Mouse (Mus musculus) midbrain, embryonic 14.5 days (tissue): ENCODE measurements at regions not wholly inside any gene's neighbourhood (a gene's known extent, or its start where the extent isn't known, plus 50 kb on each side); places are given as distances from the start of the nearest gene placed in this dataset. TPM values are rescaled to one million over a fixed set of nuclear protein-coding genes. Genes with fewer than 3 reads are reported as not detected.

Experiments
- ATAC-seq: fragments of 200-750 bp; cut with Nextera tagmentation; 2 replicates; pipeline ENCODE4 v1.8.0; 2017; ENCODE audit warnings: moderate number of reproducible peaks, moderate library complexity; ENCODE audit not compliant: low FRiP score, low TSS enrichment
- DNase-seq: peaks from one replicate; pipeline ENCODE4 v3.0.0-alpha.2; 2015
- H3K27ac ChIP-seq: fragments of 300-500 bp; sonication (generic); replicated peaks from 2 replicates; pipeline ENCODE4 v1.5.1; 2014; ENCODE audit warnings: mild to moderate bottlenecking, low read depth, low read length, moderate library complexity
- H3K27me3 ChIP-seq: fragments of 300-500 bp; sonication (generic); 2 replicates; pipeline ENCODE4 v1.6.1; 2014; ENCODE audit warnings: low read length, control low read depth, mixed read lengths; ENCODE audit not compliant: control insufficient read depth, insufficient read depth
- H3K36me3 ChIP-seq: fragments of 300-500 bp; sonication (generic); 2 replicates; pipeline ENCODE4 v1.6.1; 2014; ENCODE audit warnings: low read length, control low read depth; ENCODE audit not compliant: control insufficient read depth, insufficient read depth
- H3K4me1 ChIP-seq: fragments of 300-500 bp; sonication (generic); 2 replicates; pipeline ENCODE4 v1.6.1; 2014; ENCODE audit warnings: mild to moderate bottlenecking, antibody characterized with exemption, low read length, control low read depth; ENCODE audit not compliant: control insufficient read depth, insufficient read depth
- H3K4me2 ChIP-seq: fragments of 300-500 bp; sonication (generic); 2 replicates; pipeline ENCODE4 v1.6.1; 2014; ENCODE audit warnings: mild to moderate bottlenecking, low read length, moderate library complexity
- H3K4me3 ChIP-seq: fragments of 300-500 bp; sonication (generic); replicated peaks from 2 replicates; pipeline ENCODE4 v1.5.1; 2014; ENCODE audit warnings: low read depth, low read length
- H3K9ac ChIP-seq: fragments of 300-500 bp; sonication (generic); replicated peaks from 2 replicates; pipeline ENCODE4 v1.6.1; 2014; ENCODE audit warnings: mild to moderate bottlenecking, low read length, moderate library complexity
- H3K9me3 ChIP-seq: fragments of 300-500 bp; sonication (generic); 2 replicates; pipeline ENCODE4 v1.6.1; 2016; ENCODE audit warnings: low read length, control low read depth, mixed read lengths; ENCODE audit not compliant: control insufficient read depth
- WGBS: fragments of 180-500 bp; shearing (Covaris S2); extraction: QIAGEN DNeasy Blood & Tissue Kit; methylation state at CpG from one replicate; pipeline ENCODE4 v1.1.7; 2014; 5-methylcytosine and 5-hydroxymethylcytosine counted together
- microRNA-seq: library from miRNA; unstranded; fragments of <30 nt; microRNA quantifications from one replicate; pipeline ENCODE4, GENCODE M21; 2016

DNA sequence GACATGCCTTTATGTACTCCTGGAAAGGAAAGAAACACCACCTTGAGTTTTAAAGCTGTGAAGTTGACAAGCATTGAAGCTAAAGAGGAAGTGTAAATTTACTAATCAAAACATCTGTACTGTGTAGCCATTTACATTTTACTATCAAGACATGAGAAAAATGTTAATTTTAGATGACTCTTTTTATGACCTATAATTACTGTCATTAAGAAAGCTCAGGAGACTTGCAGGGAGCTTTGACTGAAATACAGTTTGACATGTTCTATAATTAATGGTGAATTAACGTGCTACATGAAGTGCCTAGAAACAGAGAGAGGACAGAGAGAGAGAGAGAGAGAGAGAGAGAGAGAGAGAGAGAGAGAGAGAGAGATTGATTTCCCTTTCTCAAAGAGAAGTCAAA lies 432.8 kb downstream of the Gm8797 start:
- WGBS, result 60% methylated on average over 1 of the region's 1 CpGs

DNA sequence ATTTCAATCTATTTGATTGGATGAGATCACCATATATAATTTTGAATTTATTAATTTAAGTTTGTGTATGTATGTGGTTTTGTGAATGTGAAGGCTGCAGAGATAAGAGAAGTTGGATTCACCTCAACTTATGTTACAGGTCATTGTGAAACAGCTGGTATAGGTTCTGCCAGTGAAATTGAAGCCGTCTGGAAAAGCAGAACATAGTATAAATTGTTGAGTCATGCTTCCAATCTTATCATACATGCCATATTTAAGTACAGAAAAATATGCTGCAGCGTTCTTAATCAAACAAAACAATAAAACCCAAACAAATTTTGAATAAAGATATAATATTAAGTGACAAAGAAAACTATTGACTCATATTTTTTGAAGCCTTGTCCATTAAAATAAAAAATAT lies 415.6 kb downstream of the 1700008P02Rik start:
- DNase-seq (no peak), ATAC-seq (no peak)

More for the DNA sequence above, 432.8 kb downstream of the Gm8797 start:
- Histone ChIP-seq H3K4me1 (no peaks in the 10 kb centered on the region), H3K9me3 (no peaks in the 10 kb centered on the region), H3K4me3 (no peak overlapping the region), H3K27me3 (no peaks in the 10 kb centered on the region), H3K4me2 (no peak overlapping the region), H3K9ac (no peak overlapping the region), H3K27ac (no peak overlapping the region), H3K36me3 (no peaks in the 10 kb centered on the region)
- no peak for DNase-seq
- ATAC-seq, result no peak

DNA sequence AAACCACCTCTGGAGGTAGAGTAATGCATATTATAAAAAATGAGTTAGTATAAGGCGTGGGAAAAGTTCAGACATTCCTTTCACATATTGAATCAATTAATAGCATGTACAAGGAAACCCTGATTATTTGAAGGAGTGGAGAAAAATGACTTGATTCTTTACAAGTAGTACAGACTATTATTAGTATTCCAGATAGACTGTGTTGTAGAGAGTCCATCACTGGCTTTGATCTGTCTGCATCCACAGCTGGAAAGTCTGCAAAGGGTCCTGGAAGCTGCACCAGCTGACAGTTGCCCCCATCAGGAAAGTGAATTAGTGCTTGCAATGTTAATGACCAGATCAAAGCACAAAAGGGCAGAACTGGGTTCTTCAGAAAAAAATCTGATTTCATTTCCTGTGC lies 391.6 kb downstream of the 1700008P02Rik start:
- Histone ChIP-seq H3K4me2 (no peak overlapping the region), H3K36me3 (no peaks in the 10 kb centered on the region), H3K27me3 (no peaks in the 10 kb centered on the region), H3K9me3 (no peaks in the 10 kb centered on the region), H3K4me1 (no peaks in the 10 kb centered on the region), H3K4me3 (no peak overlapping the region), H3K9ac (no peak overlapping the region), H3K27ac (no peak overlapping the region)
- ATAC-seq (no peak), DNase-seq (no peak)
- WGBS, result 82% methylated on average over 1 of the region's 1 CpGs

More for the DNA sequence above, 415.6 kb downstream of the 1700008P02Rik start:
- 81% methylated on average over 2 of the region's 2 CpGs for WGBS
- no peak overlapping the region for H3K4me3 ChIP-seq
- H3K4me2 ChIP-seq, result no peak overlapping the region
- no peak overlapping the region for H3K27ac ChIP-seq
- no peak overlapping the region for H3K9ac ChIP-seq
- H3K9me3 ChIP-seq, result no peaks in the 10 kb centered on the region
- no peaks in the 10 kb centered on the region for H3K27me3 ChIP-seq
- H3K4me1 ChIP-seq, result no peaks in the 10 kb centered on the region
- H3K36me3 ChIP-seq, result no peaks in the 10 kb centered on the region

Small RNAs in the stretch of these regions (microRNA-seq; reads per million reads assigned to microRNA genes)
- gene Gm25144 (not detected), gene Gm25352 (not detected)
